35 mouse cellular contexts compared by ENCODE assay signal in genomic region chr16:76773466-76773865, GRCm38 (mm10).
"Had no signal": no experiment of that assay in that cellular context is flagged by ENCODE, and none has a peak within 500 bp of the region (broad histone marks: within the 10 kb centered on the region; RNA-seq: fewer than 3 reads in every experiment).

No protein-coding gene starts in this region.

- DNase-seq: heart, postnatal 10 days; heart, postnatal 14 days; heart, postnatal 36 days; heart, postnatal 4 days; kidney, adult 11 months; kidney, adult 18-20 months; kidney, adult 2 months; kidney, adult 8-10 months; kidney, adult 9 months; kidney, postnatal 10 days; kidney, postnatal 14 days; kidney, postnatal 25 days; kidney, postnatal 36 days; kidney, postnatal 4 days; layer of hippocampus, adult 9-11 months; layer of hippocampus, postnatal 36 days had no signal

- ATAC-seq: hindbrain, embryonic 16.5 days; hindbrain, postnatal 0 days; inflammation-experienced regulatory T-cells, adult 6 months; intestine, embryonic 15.5 days; intestine, embryonic 16.5 days; intestine, postnatal 0 days had no signal

- H3K36me3 ChIP-seq: heart, embryonic 10.5 days; heart, embryonic 12.5 days; heart, embryonic 13.5 days; heart, embryonic 15.5 days; hindbrain, embryonic 10.5 days; hindbrain, embryonic 12.5 days; hindbrain, embryonic 13.5 days; hindbrain, embryonic 15.5 days; intestine, embryonic 15.5 days; kidney, embryonic 15.5 days had no signal

- H3K27me3 ChIP-seq: heart, embryonic 12.5 days; heart, embryonic 13.5 days; heart, embryonic 15.5 days; hindbrain, embryonic 12.5 days; hindbrain, embryonic 13.5 days; hindbrain, embryonic 15.5 days; intestine, embryonic 15.5 days; kidney, embryonic 15.5 days had no signal

- H3K4me2 ChIP-seq: heart, embryonic 11.5 days; heart, embryonic 12.5 days; heart, embryonic 13.5 days; heart, embryonic 15.5 days; hindbrain, embryonic 12.5 days; hindbrain, embryonic 13.5 days; hindbrain, embryonic 14.5 days; hindbrain, embryonic 15.5 days; intestine, embryonic 15.5 days; kidney, embryonic 15.5 days had no signal

- H3K9ac ChIP-seq: heart, embryonic 12.5 days; heart, embryonic 13.5 days; heart, embryonic 15.5 days; hindbrain, embryonic 12.5 days; hindbrain, embryonic 13.5 days; hindbrain, embryonic 14.5 days; hindbrain, embryonic 15.5 days; intestine, embryonic 15.5 days; kidney, embryonic 15.5 days had no signal

- H3K9me3 ChIP-seq: heart, embryonic 10.5 days; heart, embryonic 12.5 days; heart, embryonic 13.5 days; heart, embryonic 15.5 days; hindbrain, embryonic 10.5 days; hindbrain, embryonic 12.5 days; hindbrain, embryonic 13.5 days; hindbrain, embryonic 15.5 days; intestine, embryonic 15.5 days; kidney, embryonic 15.5 days had no signal

- H3K4me1 ChIP-seq: heart, embryonic 10.5 days; heart, embryonic 12.5 days; heart, embryonic 13.5 days; heart, embryonic 15.5 days; hindbrain, embryonic 12.5 days; hindbrain, embryonic 13.5 days; hindbrain, embryonic 15.5 days; intestine, embryonic 15.5 days; kidney, embryonic 15.5 days had no signal

- H3K27ac ChIP-seq: heart, embryonic 10.5 days; heart, embryonic 13.5 days; heart, embryonic 15.5 days; hindbrain, embryonic 10.5 days; hindbrain, embryonic 12.5 days; hindbrain, embryonic 13.5 days; hindbrain, embryonic 14.5 days; hindbrain, embryonic 15.5 days; hindbrain, postnatal 0 days; intestine, embryonic 15.5 days; kidney, embryonic 15.5 days; kidney, postnatal 0 days; layer of hippocampus, adult 2 months had no signal

- H3K4me3 ChIP-seq: heart, embryonic 10.5 days; heart, embryonic 12.5 days; heart, embryonic 13.5 days; heart, embryonic 15.5 days; hindbrain, embryonic 10.5 days; hindbrain, embryonic 12.5 days; hindbrain, embryonic 13.5 days; hindbrain, embryonic 15.5 days; intestine, embryonic 15.5 days; kidney, embryonic 15.5 days; layer of hippocampus, adult 2 months had no signal
